Mouse (Mus musculus): ENCODE results near the gene Efs. TPM values are rescaled to one million over a fixed set of nuclear protein-coding genes. Genes with fewer than 3 reads are reported as not detected.
A peak's percentile ranks its signal among the peaks of the same experiment; 100 is the strongest.
"Not testable (repeated sequence)": the region's sequence is repeated elsewhere in the genome, so short reads cannot be mapped to it uniquely, and the experiment has no call there.

The Efs gene
- polyA plus RNA-seq (2012; rRNA removed): 9.9 and 11.2 TPM in 2 replicates

GRCm38 (mm10) chr14:54925349-54926342, at the start of gene Efs:
Gene Efs (minus strand): TSS chr14:54926126.
- H3K4me3 ChIP-seq (replicated peaks; ENCODE audit: insufficient read depth, low read depth, low read length): peak within 1 kb of the TSS; percentile 55
- TF ChIP-seq CTCF (IDR thresholded peaks at IDR 0.05; ENCODE audit: borderline replicate concordance, insufficient read depth, low read depth, low read length): no peak
- no peak for TF ChIP-seq POLR2A (IDR thresholded peaks at IDR 0.05; ENCODE audit: borderline replicate concordance, insufficient read depth, low read length)
- WGBS: 9% methylated on average over 57 of the region's 57 CpGs

GRCm38 (mm10) chr14:54974068-54974791, 48.3 kb upstream of the Efs start:
- WGBS: 61% methylated on average over 6 of the region's 6 CpGs
- no peak for DNase-seq

More at GRCm38 (mm10) chr14:54925349-54926342, at the start of gene Efs:
- no peaks in the 10 kb centered on the region for H3K27me3 ChIP-seq (ENCODE audit: control insufficient read depth, insufficient read depth, low read length)
- 0 out of 2 replicates have a peak, but pooled peaks cover 3% of the 10 kb centered on the region for H3K4me1 ChIP-seq (ENCODE audit: control insufficient read depth, insufficient read depth, low read length)
- DNase-seq: peak; percentile 63 to 64
- peak within 1 kb of the TSS; percentile 1; the same call in 1 of the 2 replicates for H3K27ac ChIP-seq (ENCODE audit: insufficient read depth, low read length)

GRCm38 (mm10) chr14:54972786-54973185, 46.9 kb upstream of the Efs start:
- not testable (repeated sequence) for H3K4me3 ChIP-seq (replicated peaks; ENCODE audit: insufficient read depth, low read depth, low read length); H3K27me3 ChIP-seq (ENCODE audit: control insufficient read depth, insufficient read depth, low read length); DNase-seq; H3K4me1 ChIP-seq (ENCODE audit: control insufficient read depth, insufficient read depth, low read length); H3K27ac ChIP-seq (ENCODE audit: insufficient read depth, low read length)
- 91% methylated on average over 11 of the region's 11 CpGs for WGBS

More at GRCm38 (mm10) chr14:54974068-54974791, 48.3 kb upstream of the Efs start:
- no peaks in the 10 kb centered on the region for H3K27me3 ChIP-seq (ENCODE audit: control insufficient read depth, insufficient read depth, low read length)
- H3K4me3 ChIP-seq (replicated peaks; ENCODE audit: insufficient read depth, low read depth, low read length): no peak overlapping the region
- H3K27ac ChIP-seq (ENCODE audit: insufficient read depth, low read length): no peak overlapping the region
- no peak for TF ChIP-seq POLR2A (IDR thresholded peaks at IDR 0.05; ENCODE audit: borderline replicate concordance, insufficient read depth, low read length)
- no peak for TF ChIP-seq CTCF (IDR thresholded peaks at IDR 0.05; ENCODE audit: borderline replicate concordance, insufficient read depth, low read depth, low read length)
- no peaks in the 10 kb centered on the region; the same call in 1 of the 2 replicates for H3K4me1 ChIP-seq (ENCODE audit: control insufficient read depth, insufficient read depth, low read length)

- Histone ChIP-seq H3K4me1 (ENCODE audit: control insufficient read depth, insufficient read depth, low read length) (no peaks in the 10 kb centered on the region), H3K27me3 (ENCODE audit: control insufficient read depth, insufficient read depth, low read length) (no peaks in the 10 kb centered on the region), H3K4me3 (replicated peaks; ENCODE audit: insufficient read depth, low read depth, low read length) (no peak overlapping the region), H3K27ac (ENCODE audit: insufficient read depth, low read length) (no peak overlapping the region)
- TF ChIP-seq POLR2A (IDR thresholded peaks at IDR 0.05; ENCODE audit: borderline replicate concordance, insufficient read depth, low read length) (no peak), CTCF (IDR thresholded peaks at IDR 0.05; ENCODE audit: borderline replicate concordance, insufficient read depth, low read depth, low read length) (no peak)
- no peak for DNase-seq
These were observed 42.4 kb upstream of the Efs start for GRCm38 (mm10) chr14:54968344-54968743.

- H3K27me3 ChIP-seq (ENCODE audit: control insufficient read depth, insufficient read depth, low read length): no peaks in the 10 kb centered on the region
- TF ChIP-seq CTCF (IDR thresholded peaks at IDR 0.05; ENCODE audit: borderline replicate concordance, insufficient read depth, low read depth, low read length): no peak
- TF ChIP-seq POLR2A (IDR thresholded peaks at IDR 0.05; ENCODE audit: borderline replicate concordance, insufficient read depth, low read length): no peak
- no peaks in the 10 kb centered on the region for H3K4me1 ChIP-seq (ENCODE audit: control insufficient read depth, insufficient read depth, low read length)
- no peak for DNase-seq
- H3K4me3 ChIP-seq (replicated peaks; ENCODE audit: insufficient read depth, low read depth, low read length): no peak overlapping the region
- 91% methylated on average over 3 of the region's 3 CpGs for WGBS
- H3K27ac ChIP-seq (ENCODE audit: insufficient read depth, low read length): no peak overlapping the region
These were observed 41.9 kb upstream of the Efs start for GRCm38 (mm10) chr14:54967874-54968273.

GRCm38 (mm10) chr14:54966320-54966977, 40.5 kb upstream of the Efs start, which contains the start of gene Myh6:
Gene Myh6 (minus strand): TSS chr14:54966927.
- TF ChIP-seq CTCF (IDR thresholded peaks at IDR 0.05; ENCODE audit: borderline replicate concordance, insufficient read depth, low read depth, low read length) (no peak), POLR2A (IDR thresholded peaks at IDR 0.05; ENCODE audit: borderline replicate concordance, insufficient read depth, low read length) (no peak)
- Histone ChIP-seq H3K27me3 (ENCODE audit: control insufficient read depth, insufficient read depth, low read length) (no peaks in the 10 kb centered on the region), H3K4me1 (ENCODE audit: control insufficient read depth, insufficient read depth, low read length) (no peaks in the 10 kb centered on the region), H3K27ac (ENCODE audit: insufficient read depth, low read length) (no peak within 1 kb of the TSS), H3K4me3 (replicated peaks; ENCODE audit: insufficient read depth, low read depth, low read length) (no peak within 1 kb of the TSS)
- no peak for DNase-seq
- 67% methylated on average over 7 of the region's 7 CpGs for WGBS

- Histone ChIP-seq H3K4me3 (replicated peaks; ENCODE audit: insufficient read depth, low read depth, low read length) (no peak overlapping the region), H3K27ac (ENCODE audit: insufficient read depth, low read length) (no peak overlapping the region), H3K27me3 (ENCODE audit: control insufficient read depth, insufficient read depth, low read length) (no peaks in the 10 kb centered on the region), H3K4me1 (ENCODE audit: control insufficient read depth, insufficient read depth, low read length) (no peaks in the 10 kb centered on the region)
- DNase-seq: no peak
- TF ChIP-seq CTCF (IDR thresholded peaks at IDR 0.05; ENCODE audit: borderline replicate concordance, insufficient read depth, low read depth, low read length) (no peak), POLR2A (IDR thresholded peaks at IDR 0.05; ENCODE audit: borderline replicate concordance, insufficient read depth, low read length) (no peak)
- WGBS: 74% methylated on average over 6 of the region's 6 CpGs
These were observed 39.7 kb upstream of the Efs start for GRCm38 (mm10) chr14:54965631-54966030.
